Mouse (Mus musculus): Measurements from ENCODE around the gene Npr1. TPM values are rescaled to one million over a fixed set of nuclear protein-coding genes. Genes with fewer than 3 reads are reported as not detected.
A peak's percentile ranks its signal among the peaks of the same experiment; 100 is the strongest.

Gene Npr1
- polyA plus RNA-seq, 1 experiment = not detected

DNA sequence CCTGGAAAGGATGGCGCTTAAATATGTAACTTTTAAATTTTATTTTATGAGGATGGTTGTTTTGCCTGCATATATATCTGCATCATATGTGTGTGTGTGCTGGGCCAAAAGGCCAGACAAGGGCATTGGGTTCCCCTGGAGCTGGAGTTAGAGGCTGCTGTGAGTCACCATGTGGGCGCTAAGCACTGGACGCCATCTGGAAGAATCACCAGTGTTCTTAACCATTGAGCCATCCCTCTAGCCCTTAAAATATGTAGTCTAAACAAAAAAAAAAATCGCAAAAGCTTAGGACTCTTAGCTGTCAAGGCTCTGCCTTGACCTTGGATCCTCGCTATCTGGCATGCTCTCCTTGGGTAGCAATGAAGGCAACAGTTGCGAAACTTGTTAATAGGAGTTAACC lies 22.9 kb upstream of the Npr1 start:
- Histone ChIP-seq H3K4me1 (ENCODE audit: control insufficient read depth, insufficient read depth, low read length) (no peaks in the 10 kb centered on the region), H3K4me3 (ENCODE audit: insufficient read depth, low read depth, low read length) (no peak overlapping the region), H3K27ac (ENCODE audit: insufficient read depth, low read depth, low read length) (no peak overlapping the region)
- TF ChIP-seq POLR2A (IDR thresholded peaks at IDR 0.05; ENCODE audit: insufficient read depth, low read depth, low read length) (no peak), CTCF (IDR thresholded peaks at IDR 0.05; ENCODE audit: insufficient read depth, low read depth, low read length) (no peak)
- 91% methylated on average over 6 of the region's 6 CpGs for WGBS

DNA sequence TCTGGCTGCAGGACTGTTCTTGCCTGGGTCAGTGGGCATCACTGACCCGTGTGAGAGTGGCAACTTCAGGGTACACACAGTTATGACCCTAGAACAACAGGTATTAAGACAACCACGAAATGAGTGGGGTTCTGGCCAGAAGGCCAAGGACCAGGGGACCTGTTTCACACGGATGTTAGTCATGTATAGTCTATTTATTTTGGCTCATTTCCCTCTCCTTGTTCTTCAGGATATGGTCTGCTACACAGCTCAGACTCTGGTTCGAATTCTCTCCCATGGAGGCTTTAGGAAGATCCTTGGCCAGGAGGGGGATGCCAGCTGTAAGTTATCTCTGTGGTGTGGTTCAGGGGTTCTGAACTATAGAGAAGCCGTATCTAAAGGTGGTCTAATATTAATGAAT lies 21.3 kb upstream of the Npr1 start:
- TF ChIP-seq CTCF (IDR thresholded peaks at IDR 0.05; ENCODE audit: insufficient read depth, low read depth, low read length) = no peak
- TF ChIP-seq POLR2A (IDR thresholded peaks at IDR 0.05; ENCODE audit: insufficient read depth, low read depth, low read length) = no peak
- H3K4me3 ChIP-seq (ENCODE audit: insufficient read depth, low read depth, low read length) = no peak overlapping the region
- 75% methylated on average over 5 of the region's 5 CpGs for WGBS
- H3K27ac ChIP-seq (ENCODE audit: insufficient read depth, low read depth, low read length) = no peak overlapping the region
- H3K4me1 ChIP-seq (ENCODE audit: control insufficient read depth, insufficient read depth, low read length) = no peaks in the 10 kb centered on the region

DNA sequence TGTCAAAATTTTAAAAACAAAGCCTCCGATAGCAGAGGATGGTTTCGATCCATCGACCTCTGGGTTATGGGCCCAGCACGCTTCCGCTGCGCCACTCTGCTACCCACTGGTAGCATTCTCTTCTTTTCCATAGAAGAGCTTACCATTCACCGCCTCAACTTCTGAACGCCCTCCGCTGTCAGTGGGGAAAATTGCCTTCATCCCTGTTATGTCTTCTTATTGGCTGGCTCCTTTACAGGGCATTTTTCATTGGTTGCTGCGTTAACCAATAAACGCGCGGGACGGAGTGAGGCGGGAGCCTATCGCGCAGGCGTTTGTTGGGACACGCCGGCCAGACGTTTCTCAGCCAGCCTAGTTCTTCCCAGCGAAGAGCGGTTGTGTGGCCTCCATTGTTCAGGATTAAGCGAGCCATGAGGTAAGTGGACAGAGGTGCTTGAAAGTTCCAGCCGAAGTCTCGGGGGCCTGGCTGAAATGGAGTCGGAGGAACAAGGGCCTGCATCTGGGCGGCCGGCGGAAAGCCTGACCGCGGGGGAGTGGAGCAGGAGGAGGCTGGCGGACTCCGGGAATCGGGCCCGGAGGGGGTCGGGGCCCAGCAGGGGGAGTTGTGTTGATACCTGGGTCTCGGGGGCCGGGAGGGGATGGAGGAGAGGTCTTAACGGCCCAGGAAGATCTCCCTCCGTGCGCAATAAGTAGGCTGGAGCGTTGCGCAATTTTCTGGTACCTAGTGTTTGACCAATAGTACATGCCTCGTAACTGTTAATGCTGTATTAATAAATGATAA lies 10.4 kb upstream of the Npr1 start, which contains the start of gene Ilf2:
Gene Ilf2 (plus strand): TSS at position 296 of the 781 bp plus-strand sequence.
- Histone ChIP-seq H3K4me3 (ENCODE audit: insufficient read depth, low read depth, low read length) (peak within 1 kb of the TSS; percentile 87), H3K27ac (ENCODE audit: insufficient read depth, low read depth, low read length) (peak within 1 kb of the TSS; percentile 79; the same call in 1 of the 2 replicates), H3K4me1 (ENCODE audit: control insufficient read depth, insufficient read depth, low read length) (peaks cover 2% of the 10 kb centered on the region; the same call in 1 of the 2 replicates)
- TF ChIP-seq POLR2A (IDR thresholded peaks at IDR 0.05; ENCODE audit: insufficient read depth, low read depth, low read length) = peak; percentile 58; the same call in 1 of the 2 replicates
- no peak for TF ChIP-seq CTCF (IDR thresholded peaks at IDR 0.05; ENCODE audit: insufficient read depth, low read depth, low read length)
- WGBS = under 1% methylated on average over 45 of the region's 45 CpGs

DNA sequence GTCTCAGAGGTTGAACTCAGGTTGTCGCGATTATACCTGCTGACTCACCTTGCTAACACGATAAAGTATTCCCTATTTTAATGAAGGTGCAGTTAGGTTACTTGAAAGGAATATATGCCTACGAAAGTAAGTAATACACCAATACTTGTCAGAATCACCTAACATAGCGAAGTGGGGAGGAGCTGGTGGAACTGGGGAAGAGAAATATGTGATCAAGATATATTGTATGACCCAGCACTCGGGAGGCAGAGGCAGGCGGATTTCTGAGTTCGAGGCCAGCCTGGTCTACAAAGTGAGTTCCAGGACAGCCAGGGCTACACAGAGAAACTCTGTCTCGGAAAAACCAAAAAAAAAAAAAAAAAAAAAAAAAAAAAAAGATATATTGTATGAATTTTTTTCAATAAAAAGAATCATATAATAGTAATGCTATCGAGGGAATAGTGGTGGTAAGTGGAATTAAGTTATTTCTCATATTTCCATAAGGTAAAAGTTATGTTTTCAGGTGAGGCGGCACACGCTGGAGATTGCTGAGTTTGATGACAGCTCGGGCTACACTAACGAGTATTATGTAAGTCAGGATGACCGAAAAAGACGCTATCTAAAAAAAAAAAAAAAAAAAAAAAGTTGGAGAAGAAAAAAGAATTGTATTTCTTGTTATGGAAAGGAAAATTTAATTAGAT lies 9.6 kb upstream of the Npr1 start:
- WGBS = 32% methylated on average over 16 of the region's 16 CpGs

DNA sequence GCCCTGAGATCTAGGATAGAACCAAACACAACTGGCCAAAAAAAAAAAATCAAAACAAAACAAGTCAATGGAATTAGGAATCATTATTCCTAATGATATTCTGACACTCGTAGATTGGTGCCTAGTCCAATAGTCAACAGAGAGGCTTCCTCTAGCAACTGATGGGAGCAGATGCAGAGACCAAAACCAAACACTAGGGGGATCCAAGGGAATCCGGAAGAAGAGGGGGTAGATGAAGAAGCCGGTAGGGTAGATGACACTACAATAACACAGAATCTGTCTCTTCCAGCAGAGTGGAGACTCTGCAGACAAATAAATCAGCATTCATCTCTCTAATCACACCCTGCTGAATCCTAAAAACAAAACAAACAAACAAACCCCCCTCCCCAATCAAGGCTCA lies 6.5 kb upstream of the Npr1 start:
- no peak overlapping the region for H3K27ac ChIP-seq (ENCODE audit: insufficient read depth, low read depth, low read length)
- 15% methylated on average over 3 of the region's 3 CpGs for WGBS
- peaks cover 2% of the 10 kb centered on the region; the same call in 1 of the 2 replicates for H3K4me1 ChIP-seq (ENCODE audit: control insufficient read depth, insufficient read depth, low read length)
- no peak overlapping the region for H3K4me3 ChIP-seq (ENCODE audit: insufficient read depth, low read depth, low read length)
- no peak for TF ChIP-seq CTCF (IDR thresholded peaks at IDR 0.05; ENCODE audit: insufficient read depth, low read depth, low read length)
- no peak for TF ChIP-seq POLR2A (IDR thresholded peaks at IDR 0.05; ENCODE audit: insufficient read depth, low read depth, low read length)

More for the DNA sequence above, 9.6 kb upstream of the Npr1 start:
- H3K27ac ChIP-seq (ENCODE audit: insufficient read depth, low read depth, low read length) = no peak overlapping the region
- H3K4me1 ChIP-seq (ENCODE audit: control insufficient read depth, insufficient read depth, low read length) = peaks cover 2% of the 10 kb centered on the region; the same call in 1 of the 2 replicates
- no peak overlapping the region for H3K4me3 ChIP-seq (ENCODE audit: insufficient read depth, low read depth, low read length)
- TF ChIP-seq CTCF (IDR thresholded peaks at IDR 0.05; ENCODE audit: insufficient read depth, low read depth, low read length) (no peak), POLR2A (IDR thresholded peaks at IDR 0.05; ENCODE audit: insufficient read depth, low read depth, low read length) (no peak)

DNA sequence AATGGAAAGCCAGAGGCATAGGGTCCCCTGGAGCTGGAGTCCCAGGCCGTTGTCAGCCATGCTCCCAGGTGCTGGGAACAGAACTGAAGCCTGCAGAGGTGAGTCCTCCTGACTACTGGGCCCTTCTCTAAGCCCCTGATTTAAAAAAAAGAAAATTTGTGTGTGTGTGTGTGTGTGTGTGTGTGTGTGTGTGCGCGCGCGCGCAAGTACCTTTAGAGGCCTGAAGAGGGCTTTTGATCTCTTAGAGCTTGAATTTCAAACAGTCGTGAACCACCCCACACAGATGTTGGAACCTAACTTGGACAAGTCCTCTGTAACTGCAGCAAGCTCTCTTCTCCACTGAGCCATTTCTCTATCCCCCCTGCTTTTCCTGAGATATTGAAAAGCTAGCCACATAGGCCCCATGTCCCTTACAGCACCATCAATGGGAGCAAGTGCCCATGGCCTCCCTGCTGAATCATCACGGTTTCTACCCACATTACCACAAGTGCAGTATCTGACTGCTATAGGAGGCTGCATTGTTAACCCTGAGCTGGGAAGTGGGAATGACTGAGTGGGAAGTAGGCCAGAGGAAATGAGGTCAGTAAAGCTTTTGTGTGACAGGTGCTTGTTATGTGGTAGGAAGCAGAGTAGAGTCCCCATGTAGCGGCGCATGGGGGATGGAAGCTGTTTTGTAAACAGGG lies 2.1 kb upstream of the Npr1 start:
- H3K4me1 ChIP-seq (ENCODE audit: control insufficient read depth, insufficient read depth, low read length) = peaks cover 10% of the 10 kb centered on the region
- no peak overlapping the region for H3K27ac ChIP-seq (ENCODE audit: insufficient read depth, low read depth, low read length)
- no peak overlapping the region for H3K4me3 ChIP-seq (ENCODE audit: insufficient read depth, low read depth, low read length)
- WGBS = 93% methylated on average over 10 of the region's 10 CpGs
- no peak for TF ChIP-seq POLR2A (IDR thresholded peaks at IDR 0.05; ENCODE audit: insufficient read depth, low read depth, low read length)
- no peak for TF ChIP-seq CTCF (IDR thresholded peaks at IDR 0.05; ENCODE audit: insufficient read depth, low read depth, low read length)

DNA sequence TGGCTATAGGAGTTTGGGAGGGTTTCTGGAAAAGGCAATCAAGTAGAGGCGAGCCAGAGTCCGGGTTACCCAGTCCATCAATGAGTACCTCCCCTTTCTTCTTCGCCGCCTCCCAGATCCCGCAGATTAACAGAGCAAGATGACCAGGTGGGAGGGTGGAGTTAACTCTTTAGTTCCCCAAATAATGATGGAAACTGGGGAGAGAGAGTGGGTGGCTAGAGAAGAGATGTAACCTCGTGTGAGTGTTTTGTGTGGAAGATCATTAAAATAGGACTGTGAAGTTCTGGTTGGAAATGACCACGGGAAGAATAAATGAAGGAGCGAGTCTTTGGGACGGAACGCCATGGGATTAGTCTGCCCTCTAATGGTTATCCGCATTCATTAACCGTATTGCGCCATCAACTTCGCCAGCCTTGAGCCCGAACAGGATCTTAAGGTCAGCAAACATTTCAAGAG lies 673 bp upstream of the Npr1 start:
- Histone ChIP-seq H3K27ac (ENCODE audit: insufficient read depth, low read depth, low read length) (no peak overlapping the region), H3K4me1 (ENCODE audit: control insufficient read depth, insufficient read depth, low read length) (peaks cover 10% of the 10 kb centered on the region), H3K4me3 (ENCODE audit: insufficient read depth, low read depth, low read length) (peak overlapping the region; percentile 58)
- WGBS = under 1% methylated on average over 15 of the region's 15 CpGs
- TF ChIP-seq POLR2A (IDR thresholded peaks at IDR 0.05; ENCODE audit: insufficient read depth, low read depth, low read length) (no peak), CTCF (IDR thresholded peaks at IDR 0.05; ENCODE audit: insufficient read depth, low read depth, low read length) (0 out of 2 replicates have a peak, but pooled peaks have one; percentile 29)

DNA sequence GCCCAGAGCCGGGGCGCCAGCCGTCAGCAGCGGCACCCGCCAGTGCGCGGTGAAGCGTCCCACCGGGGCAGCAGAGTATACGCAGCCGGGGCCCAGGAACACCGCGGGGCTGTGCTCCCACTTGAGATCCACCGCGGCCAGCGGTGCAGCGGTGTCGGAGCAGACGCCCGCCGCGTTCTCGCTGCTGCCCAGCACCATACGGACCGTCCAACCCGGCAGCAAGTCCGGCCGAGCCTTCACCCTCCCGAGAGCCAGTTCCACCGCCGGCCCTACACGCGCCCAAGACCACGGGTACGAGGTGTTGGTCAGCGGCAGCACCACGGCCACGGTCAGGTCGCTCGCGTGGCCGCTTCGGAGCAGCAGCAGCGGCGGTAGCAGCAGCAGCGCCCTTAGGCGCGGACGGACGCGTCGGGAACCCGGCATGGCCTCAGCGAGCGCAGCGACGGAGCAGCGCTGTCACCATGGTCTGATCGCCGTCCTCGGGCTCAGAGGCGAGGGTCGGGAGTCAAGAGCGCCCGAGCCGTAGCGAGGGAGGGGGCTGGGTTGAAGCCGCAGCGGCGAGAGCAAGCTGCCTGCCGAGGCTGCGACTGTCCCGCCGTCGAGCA lies 483 bp downstream of the Npr1 start:
- Histone ChIP-seq H3K4me1 (ENCODE audit: control insufficient read depth, insufficient read depth, low read length) (peaks cover 10% of the 10 kb centered on the region), H3K4me3 (ENCODE audit: insufficient read depth, low read depth, low read length) (peak overlapping the region; percentile 58), H3K27ac (ENCODE audit: insufficient read depth, low read depth, low read length) (no peak overlapping the region)
- TF ChIP-seq CTCF (IDR thresholded peaks at IDR 0.05; ENCODE audit: insufficient read depth, low read depth, low read length) (no peak), POLR2A (IDR thresholded peaks at IDR 0.05; ENCODE audit: insufficient read depth, low read depth, low read length) (no peak)
- 1% methylated on average over 75 of the region's 75 CpGs for WGBS

Data from olfactory bulb, adult 2 months (tissue).